Mouse (Mus musculus) frontal cortex, postnatal 36 days (tissue): Measurements from ENCODE around the gene Cd59a.
"Not testable (repeated sequence)": the region's sequence is repeated elsewhere in the genome, so short reads cannot be mapped to it uniquely, and the experiment has no call there.

Experiments used
- DNase-seq, 2 experiments: peaks; one replicate each; pipeline ENCODE4 v3.0.0; 2022; ENCODE audit warnings: low spot score in 2 of 2

The Cd59a gene

DNA sequence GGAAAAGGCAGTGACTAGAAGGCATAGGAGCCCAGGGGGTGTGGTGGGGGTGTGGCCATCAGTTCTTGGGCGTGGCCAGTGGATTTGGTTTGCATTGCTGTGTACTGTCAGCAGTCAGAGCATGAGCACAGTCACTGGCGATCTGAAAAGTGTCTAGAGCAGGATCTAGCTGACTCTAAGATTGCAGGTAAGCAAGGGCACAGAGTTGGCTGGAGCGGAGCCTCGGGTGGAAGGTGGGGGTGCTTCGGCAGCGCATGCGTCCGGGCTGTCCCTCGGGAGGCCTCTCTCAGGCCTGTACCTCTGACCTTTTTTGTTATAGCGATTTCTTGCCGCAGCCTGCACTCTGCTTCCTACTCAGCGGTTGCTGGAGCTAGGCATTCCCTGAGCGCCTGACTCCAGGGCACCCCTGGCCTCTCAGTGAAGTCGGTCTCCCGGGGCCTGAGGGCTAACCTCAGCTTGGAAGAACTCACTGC lies at the start of gene Cd59a:
Cd59a (plus strand) TSS at position 61 of the 473 bp plus-strand sequence.
- DNase-seq, result peak; percentile 32 to 33

DNA sequence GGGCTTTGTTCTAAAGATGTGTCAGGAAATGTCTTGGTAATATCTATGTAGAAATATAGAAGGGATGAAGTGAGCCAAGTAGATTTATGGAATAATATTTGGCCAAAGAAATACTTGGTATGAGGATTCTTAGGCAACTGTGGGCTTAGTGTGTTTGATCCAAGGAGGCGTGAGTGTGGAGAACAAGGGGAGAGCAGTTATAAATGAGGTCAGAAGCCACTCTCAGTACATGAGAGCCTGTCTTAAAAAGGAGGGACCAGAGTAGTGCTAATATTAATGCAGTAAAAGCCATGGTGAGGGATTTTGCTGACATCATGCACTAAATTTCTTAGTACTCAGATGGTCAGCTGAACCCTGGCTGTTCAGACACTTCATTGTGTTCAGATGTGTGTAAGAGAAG lies 37.2 kb upstream of the Cd59a start:
- DNase-seq, result no peak

DNA sequence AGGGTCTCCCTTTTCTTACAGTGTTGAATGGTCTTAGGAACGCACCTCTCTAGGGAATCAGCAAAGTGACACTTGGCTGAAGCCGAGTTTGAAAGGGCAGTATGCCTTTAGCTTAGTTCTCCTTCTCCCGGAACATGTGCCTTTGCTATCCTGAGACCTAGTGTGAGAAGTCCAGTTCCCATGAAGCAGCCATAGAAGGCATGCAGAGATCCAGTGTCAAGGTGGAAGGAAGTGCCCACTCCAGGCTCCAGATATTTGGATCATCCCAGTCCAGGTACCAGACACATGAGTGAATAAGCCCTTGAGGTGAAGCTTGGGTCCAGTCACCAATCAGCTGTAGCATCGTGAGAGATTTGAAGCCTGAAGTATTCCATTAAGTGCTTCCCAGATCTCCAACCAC lies 36.6 kb upstream of the Cd59a start:
- DNase-seq, result no peak

DNA sequence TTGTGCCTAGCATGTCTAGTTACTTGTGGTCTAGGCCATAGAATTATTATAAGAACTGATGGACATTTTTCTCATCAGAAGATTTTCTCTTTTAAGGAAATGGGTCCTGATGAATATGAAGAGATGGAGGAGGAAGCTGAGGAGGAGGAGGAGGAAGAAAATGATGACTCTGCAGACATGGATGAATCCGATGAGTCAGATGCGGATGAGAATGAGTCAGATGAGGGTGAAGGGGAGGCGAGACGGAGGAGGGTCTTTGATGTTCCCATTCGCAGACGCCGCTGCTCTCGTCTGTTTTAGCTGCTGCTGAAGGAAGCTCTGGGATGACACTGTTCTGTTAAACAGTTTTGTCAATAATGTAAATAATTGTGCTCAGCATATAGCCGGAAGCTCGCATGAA lies 35.8 kb upstream of the Cd59a start:
- DNase-seq, result peak; percentile 17 to 44

DNA sequence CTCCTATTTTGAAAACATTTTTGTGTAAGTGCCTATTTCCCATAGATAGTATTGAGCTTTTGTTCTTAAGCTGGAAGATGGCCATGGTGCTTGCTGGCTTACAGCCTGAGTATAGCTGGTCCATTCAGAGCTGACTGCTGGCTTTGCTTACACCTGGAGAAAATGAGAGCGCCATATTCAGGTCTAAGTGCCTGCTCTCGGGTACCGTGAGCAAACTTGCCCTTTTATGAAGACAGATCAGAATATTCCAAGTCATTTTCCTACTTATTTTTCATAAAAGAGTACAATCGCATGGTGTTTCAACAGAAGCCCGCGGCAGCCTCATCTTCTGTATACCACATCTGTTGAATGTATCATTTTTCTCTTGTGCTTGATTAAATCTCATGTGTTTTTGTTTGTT lies 34.6 kb upstream of the Cd59a start:
- no peak for DNase-seq

DNA sequence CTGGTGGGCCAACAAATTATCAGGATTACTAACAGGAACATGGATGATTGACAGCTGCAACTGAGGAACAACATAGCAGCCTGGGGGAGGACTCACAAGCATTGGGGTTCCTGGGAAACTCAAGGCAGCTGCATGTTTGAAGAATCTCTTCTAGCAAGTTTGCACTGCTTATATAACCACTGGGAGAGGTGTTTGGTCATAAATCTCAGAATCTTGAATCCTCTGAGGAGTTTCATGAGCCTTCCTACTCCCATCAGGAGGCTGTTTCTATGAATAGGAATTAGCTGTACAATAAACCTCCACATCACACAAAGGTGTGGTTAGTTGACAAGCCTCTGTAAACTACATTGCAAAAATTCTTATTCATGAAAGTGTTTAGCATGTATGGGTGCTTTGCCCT lies 32.9 kb upstream of the Cd59a start:
- DNase-seq, result no peak

DNA sequence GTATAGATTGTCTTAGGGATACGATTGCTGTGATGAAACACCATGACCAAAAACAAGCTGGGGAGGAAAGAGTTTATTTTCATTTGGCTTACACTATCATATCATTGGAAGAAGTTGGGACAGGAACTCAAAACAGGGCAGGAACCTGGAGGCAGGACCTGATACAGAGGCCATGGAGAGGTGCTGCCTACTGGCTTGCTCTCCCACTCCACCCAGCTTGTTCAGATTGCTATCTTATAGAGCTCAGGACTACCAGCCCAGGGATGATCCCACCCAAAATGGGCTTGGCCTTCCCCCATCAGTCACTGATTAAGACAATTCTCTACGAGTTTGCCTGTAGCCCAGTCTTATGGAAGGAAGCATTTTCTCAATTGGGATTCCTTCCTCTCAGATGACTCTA lies 31.4 kb upstream of the Cd59a start:
- no peak for DNase-seq

DNA sequence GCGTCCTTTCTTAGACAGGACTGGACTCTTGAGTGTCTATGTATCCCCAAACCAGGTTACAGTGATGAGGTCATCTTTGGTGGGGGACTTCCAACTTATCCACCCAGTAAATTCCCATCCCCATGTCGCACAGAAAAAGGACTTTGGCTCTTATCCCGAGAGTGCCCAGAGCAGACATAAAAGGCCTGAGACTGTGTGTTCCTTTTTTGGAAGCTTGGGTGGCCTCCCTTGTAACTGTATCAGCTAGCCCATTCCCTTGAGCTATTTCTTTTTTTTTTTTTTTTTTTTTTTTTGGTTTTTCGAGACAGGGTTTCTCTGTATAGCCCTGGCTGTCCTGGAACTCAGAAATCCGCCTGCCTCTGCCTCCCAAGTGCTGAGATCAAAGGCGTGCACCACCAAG lies 30.1 kb upstream of the Cd59a start, which contains the start of gene Gm10912:
Gm10912 (plus strand) TSS at position 301 of the 400 bp plus-strand sequence.
- DNase-seq, result not testable (repeated sequence)

DNA sequence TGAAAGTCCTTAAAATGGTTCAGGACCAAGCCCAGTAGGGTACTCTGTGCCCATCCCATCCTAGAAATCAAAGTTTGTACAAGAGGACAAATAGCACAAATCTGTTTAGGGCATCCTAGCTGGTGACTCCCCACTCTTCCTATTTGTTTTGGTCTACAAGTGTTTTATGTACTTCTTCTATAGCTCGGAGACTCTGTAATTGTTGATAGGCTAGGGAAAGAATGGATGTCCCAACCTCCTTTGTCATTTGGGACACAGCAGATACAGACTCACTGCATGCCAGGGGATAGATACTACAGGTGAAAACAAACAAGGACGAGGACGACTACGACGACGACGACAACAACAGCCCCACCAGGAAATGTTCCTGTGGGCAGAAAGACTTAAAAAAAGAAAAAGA lies 27.2 kb upstream of the Cd59a start, which contains the start of gene Gm10799:
Gm10799 (minus strand) TSS at position 101 of the 400 bp plus-strand sequence.
- DNase-seq, result not testable (repeated sequence)

DNA sequence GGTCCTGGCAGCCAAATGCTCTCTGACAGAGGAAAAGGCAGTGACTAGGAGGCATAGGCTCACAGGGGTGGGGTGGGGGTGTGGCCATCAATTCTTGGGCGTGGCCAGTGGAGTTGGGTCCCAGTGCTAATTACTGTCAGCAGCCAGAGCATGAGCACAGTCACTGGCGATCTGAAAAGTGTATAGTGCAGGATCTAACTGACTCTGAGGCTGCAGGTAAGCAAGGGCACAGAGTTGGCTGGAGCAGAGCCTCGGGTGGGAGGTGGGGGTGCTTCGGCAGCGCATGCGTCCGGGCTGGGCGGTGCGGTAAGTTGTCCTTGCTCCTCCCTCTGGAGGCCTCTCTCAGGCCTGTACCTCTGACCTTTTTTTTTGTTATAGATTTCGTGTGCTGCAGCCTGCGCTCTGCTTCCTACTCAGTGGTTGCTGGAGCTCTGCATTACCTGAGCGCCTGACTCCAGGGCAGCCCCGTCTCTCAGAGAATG lies 25.9 kb upstream of the Cd59a start, which contains the start of gene Cd59b:
Cd59b (plus strand) TSS at position 146 of the 482 bp plus-strand sequence.
- no peak for DNase-seq

DNA sequence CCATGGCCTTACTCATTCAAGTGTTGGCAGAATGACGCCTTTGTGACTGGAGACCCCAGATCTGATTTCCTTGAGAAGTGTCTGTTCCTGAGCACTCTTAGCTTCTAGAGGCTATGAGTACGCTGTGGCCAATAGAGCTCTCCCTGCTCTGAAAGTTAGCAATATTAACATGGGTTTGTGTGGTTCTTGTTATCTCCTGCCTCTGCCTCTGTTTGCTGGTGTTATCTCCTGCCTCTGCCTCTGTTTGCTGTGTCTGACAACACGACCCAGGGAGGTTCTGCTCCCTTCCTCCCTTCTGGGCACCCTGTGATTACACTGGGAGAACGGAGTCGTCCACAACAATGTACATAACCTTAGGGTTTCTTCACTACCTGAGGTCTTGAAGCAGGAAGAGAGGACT lies 17.3 kb upstream of the Cd59a start:
- DNase-seq, result not testable (repeated sequence)

DNA sequence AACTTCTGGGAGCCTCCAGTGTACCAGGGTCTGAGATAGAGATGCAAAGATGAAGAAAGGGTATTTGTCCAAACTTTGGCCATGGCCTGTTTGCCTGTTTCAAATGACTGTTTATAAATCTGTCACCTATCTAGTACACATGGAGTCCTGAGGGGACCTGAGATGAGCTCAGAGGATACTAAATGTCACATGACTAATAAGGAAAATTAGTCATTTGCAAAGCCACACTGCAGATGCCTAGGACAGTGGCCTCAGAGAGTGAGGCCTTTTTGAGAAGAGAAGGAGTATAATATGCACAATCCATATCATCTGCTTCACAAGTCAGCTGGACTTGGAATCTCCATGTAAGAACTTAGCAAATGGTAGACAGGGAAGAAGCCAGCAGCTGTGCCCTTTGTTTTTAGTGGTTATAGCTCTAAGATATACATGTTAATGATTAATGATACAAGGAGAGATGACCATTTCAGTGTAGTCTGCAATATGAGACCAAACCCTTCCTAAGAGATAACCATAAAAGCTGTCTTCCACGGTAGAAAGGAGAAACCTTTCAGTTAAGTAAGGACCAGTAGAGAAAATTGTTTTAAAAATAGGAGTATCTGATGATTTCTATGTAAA lies 14.1 kb upstream of the Cd59a start:
- not testable (repeated sequence) for DNase-seq

DNA sequence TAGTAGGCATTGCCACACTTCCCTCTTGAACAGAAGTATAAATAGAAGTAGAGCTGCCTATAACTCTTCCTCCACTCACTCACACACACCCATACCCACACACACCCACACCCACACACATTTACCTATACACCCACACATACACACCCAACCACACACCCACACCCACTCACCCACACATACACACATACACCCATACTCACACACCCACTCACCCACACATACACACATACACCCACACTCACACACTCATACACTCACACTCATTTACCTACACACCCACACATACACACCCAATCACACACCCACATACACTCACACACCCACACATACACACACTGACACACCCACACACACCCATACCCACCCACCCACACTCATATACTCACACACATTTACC lies 13.1 kb upstream of the Cd59a start:
- DNase-seq, result no peak

DNA sequence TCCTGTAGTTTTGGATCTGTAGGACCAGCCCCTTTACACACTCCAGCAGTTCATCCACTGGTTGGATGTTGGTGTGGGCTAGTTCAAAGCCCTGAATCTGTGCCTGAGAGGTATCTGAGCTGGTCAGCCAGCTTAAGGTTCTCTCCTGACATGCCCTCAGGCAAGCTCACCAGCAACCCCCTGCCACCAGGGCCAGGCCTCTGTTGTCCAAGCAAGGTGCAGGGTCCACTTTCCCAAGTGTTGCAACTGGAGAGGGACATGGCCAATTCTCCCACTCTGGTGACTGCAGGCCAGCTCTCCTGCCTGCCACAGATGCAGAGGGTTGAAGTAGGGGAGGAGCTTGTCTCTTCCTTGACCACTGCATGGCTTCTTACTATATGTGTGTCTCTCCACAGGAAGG lies 11.6 kb upstream of the Cd59a start:
- DNase-seq, result not testable (repeated sequence)

DNA sequence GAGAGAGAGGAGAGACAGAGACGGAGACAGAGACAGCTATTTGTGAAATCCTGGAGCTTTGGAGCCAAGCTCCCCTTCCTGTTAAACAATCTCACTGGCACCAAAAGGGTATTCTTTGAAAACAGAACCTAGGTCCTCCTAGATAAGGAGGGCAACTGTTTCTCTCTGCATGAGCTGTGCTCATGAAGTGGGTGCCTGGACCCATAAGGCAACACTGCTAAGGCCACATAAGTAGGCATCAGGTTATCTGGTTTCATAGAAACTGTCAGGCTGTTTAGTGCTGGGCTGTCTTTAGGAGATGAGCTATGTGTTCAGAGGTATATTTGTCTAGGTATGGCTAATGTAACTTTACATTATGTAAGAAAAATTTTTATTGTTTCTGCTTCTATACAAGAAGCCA lies 8.0 kb upstream of the Cd59a start:
- not testable (repeated sequence) for DNase-seq

DNA sequence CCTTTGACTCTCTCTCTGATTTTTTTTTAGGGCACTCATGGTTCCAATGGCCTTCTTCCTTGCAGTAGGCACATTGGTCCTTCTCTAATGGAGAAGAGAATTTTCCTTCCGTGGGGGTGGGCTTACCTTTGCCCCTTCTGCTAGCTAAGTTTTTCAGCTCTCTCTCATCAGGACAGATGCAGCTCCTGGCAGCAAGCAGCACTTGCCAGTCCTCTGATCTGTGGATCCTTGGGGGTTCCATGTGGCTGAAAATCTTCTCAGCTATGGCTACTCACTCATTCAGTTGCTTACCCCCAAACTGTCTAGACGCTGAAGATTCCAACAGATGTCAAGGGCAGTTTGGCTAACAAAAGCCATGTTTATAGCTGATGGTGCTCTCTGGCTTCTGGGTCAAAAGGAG lies 2.3 kb upstream of the Cd59a start:
- DNase-seq, result no peak

DNA sequence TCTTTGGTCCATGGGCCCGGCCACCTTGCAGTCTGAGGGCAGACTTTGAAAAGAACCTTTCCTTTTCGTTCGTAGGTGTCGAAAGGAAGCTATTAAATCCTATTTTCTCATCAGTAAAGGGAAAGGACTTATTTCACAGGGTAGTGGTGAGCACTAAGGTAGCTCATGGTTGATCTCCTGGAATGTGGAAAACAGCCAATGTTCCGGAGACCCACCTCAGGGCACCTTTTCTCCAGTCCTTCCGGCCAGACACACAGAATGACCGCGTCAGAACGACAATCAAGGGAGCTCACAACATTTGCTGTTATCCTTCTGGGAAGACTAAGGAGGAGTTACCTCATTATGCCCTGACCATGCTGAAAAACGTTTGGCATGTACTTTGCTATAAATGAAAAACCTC lies 655 bp downstream of the Cd59a start:
- DNase-seq, result no peak

DNA sequence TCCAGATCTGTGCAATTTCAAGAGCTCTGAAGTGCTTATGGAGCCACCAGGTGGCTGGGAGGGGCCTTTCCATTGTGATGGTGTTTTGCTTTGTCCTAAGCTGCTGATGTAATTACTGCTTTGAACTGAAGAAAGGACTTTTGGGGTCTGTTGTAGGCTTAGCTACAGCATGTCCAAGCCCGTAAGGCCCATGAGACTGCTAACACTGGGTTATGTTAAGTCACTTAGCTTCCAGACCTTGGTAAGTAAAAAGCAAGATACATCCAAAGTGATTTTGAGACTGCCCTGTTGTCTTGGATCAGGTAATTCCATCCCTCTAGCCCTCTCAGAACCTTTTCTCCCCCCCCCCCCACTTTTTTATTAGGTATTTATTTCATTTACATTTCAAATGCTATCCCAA lies 1.2 kb downstream of the Cd59a start:
- DNase-seq, result not testable (repeated sequence)

DNA sequence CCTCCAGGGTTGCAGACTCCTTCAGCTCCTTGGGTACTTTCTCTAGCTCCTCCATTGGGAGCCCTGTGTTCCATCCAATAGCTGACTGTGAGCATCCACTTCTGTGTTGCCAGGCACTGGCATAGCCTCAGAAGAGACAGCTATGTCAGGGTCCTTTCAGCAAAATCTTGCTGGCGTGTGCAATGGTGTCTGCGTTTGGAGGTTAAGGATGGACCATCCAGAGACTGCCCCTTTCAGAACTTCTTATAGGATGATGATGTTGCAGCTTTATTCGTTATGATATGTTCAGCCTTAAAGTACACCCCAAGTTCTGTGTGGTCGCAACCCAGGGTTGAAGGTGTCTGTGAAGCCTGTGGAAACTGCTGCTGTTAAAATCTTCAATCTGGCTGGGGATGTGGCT lies 1.8 kb downstream of the Cd59a start:
- DNase-seq, result not testable (repeated sequence)

DNA sequence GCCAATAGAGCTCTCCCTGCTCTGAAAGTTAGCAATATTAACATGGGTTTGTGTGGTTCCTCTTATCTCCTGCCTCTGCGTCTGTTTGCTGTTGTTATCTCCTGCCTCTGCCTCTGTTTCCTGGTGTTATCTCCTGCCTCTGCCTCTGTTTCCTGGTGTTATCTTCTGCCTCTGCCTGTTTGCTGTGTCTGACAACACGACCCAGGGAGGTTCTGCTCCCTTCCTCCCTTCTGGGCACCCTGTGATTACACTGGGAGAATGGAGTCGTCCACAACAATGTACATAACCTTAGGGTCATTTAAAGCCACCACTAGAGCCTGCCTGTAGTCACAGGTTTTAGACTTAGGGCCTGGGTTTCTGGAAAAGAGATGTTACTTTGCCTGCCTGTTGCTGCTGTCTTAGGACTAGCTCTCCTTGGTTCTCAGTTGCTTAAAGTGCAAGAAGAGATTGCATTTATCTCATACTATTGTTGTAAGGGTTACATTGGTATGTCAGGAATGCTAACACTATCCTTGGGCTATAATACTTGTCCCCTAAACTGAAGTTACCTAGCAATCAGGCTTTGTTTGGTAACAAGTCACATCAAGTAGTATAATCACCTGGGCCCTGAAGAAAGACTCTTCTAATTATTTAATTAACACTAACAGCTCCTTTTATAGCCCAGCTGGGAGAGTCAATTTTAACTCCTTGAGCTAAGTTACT lies 3.1 kb downstream of the Cd59a start:
- DNase-seq, result no peak

DNA sequence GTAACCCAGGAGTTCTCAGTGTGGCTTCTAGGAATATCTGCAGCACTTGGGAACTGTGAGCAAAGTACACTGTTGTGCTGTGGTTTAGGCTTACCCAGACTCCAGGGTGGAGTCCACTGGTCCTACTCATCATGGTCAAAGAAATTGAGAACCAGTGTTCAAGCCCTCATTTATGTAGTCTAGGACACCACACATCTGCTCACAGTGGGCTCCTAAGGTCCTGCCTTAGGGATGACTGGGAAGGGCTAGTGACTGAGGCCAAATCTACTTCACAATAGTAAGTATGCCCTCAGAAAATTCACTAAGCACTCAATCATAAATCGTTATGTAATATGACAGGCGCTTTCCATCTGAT lies 3.6 kb downstream of the Cd59a start:
- no peak for DNase-seq

DNA sequence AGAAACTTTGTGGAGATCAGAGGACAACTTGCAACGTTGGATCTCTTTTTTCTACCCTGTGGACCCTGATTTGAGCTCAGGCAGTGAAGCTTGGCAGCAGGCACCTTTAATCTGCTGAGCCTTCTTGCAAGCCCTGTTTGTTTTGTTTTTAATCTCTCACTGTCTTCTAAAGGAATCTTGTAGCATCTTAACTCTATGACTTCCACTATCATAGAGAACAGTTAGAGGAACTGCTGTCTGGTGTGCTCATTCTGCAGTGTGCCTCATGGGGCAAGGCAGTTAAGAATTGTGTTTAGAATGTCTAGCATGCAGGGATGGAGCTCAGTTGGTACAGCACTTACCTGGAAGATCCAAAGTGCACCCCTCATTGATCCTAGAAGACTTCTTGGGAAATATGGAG lies 4.3 kb downstream of the Cd59a start:
- no peak for DNase-seq

DNA sequence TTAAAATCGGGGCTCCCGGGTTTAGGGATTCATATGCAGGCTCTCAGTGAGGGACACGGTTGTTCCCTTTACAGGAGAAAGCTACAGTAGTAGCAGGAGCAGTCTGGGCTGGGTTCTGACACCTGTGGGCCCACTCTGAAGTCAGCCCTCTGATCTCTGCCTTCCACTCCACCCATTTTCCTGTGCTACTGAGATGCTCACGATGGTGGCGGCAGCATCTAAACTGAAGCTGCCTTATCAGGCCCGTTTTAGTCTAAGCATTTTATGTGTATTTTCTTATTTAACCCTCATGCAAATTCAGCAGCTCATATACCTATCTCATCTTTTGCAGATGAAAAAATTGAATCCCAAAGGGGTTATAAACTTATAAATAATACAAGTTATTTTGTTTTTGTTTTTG lies 9.2 kb downstream of the Cd59a start:
- no peak for DNase-seq
